Mouse (Mus musculus) stomach, postnatal 0 days (tissue): Measurements from ENCODE around the gene Pold1. TPM values are rescaled to one million over a fixed set of nuclear protein-coding genes. Genes with fewer than 3 reads are reported as not detected.

Source experiments
- ATAC-seq: fragments of 200-750 bp; cut with Nextera tagmentation; 2 replicates; pipeline ENCODE4 v1.8.0; 2017; ENCODE audit not compliant: low FRiP score, low TSS enrichment
- DNase-seq: peaks from one replicate; pipeline ENCODE4 v3.0.0-alpha.2; 2016; ENCODE audit warnings: low spot score
- H3K27ac ChIP-seq: fragments of 300-500 bp; sonication (generic); replicated peaks from 2 replicates; pipeline ENCODE4 v1.5.1; 2014; ENCODE audit warnings: mild to moderate bottlenecking, control low read depth
- H3K27me3 ChIP-seq: fragments of 300-500 bp; sonication (generic); 2 replicates; pipeline ENCODE4 v1.6.1; 2014; ENCODE audit warnings: low read length; ENCODE audit not compliant: control insufficient read depth, insufficient read depth
- H3K36me3 ChIP-seq: fragments of 300-500 bp; sonication (generic); 2 replicates; pipeline ENCODE4 v1.6.1; 2014; ENCODE audit warnings: low read length, mixed read lengths; ENCODE audit not compliant: control insufficient read depth, insufficient read depth
- H3K4me1 ChIP-seq: fragments of 300-500 bp; sonication (generic); replicated peaks from 2 replicates; pipeline ENCODE4 v1.6.1; 2014; ENCODE audit warnings: antibody characterized with exemption; ENCODE audit not compliant: control insufficient read depth, insufficient read depth
- H3K4me2 ChIP-seq: fragments of 300-500 bp; sonication (generic); replicated peaks from 2 replicates; pipeline ENCODE4 v1.6.1; 2014; ENCODE audit warnings: low read depth, mild to moderate bottlenecking, control low read depth, moderate library complexity
- H3K4me3 ChIP-seq: fragments of 300-500 bp; sonication (generic); 2 replicates; pipeline ENCODE4 v1.5.1; 2014; ENCODE audit warnings: low read depth, low read length, control low read depth
- H3K9ac ChIP-seq: fragments of 300-500 bp; sonication (generic); 2 replicates; pipeline ENCODE4 v1.6.1; 2014; ENCODE audit warnings: mild to moderate bottlenecking, low read length, control low read depth, mixed read lengths
- H3K9me3 ChIP-seq: fragments of 300-500 bp; sonication (generic); 2 replicates; pipeline ENCODE4 v1.6.1; 2016; ENCODE audit warnings: low read length; ENCODE audit not compliant: control insufficient read depth
- CTCF ChIP-seq: IDR thresholded peaks from 2 replicates; pipeline ENCODE4 v1.5.1; 2016; ENCODE audit warnings: antibody characterized with exemption, low read depth, mild to moderate bottlenecking, moderate library complexity
- EP300 ChIP-seq: optimal IDR thresholded peaks from 2 replicates; pipeline ENCODE3; 2016; ENCODE audit warnings: antibody characterized with exemption
- WGBS: fragments of 180-500 bp; shearing (Covaris S2); extraction: QIAGEN DNeasy Blood & Tissue Kit; methylation state at CpG from one replicate; pipeline ENCODE4 v1.1.7; 2014; 5-methylcytosine and 5-hydroxymethylcytosine counted together
- polyA plus RNA-seq: library from polyadenylated mRNA; unstranded; fragments of >200 nt; fragmentation: Nextera tagmentation; extraction: Ambion mirVana; gene quantifications from 2 replicates; pipeline ENCODE4 v1.2.1, GENCODE M21; 2015

The Pold1 gene
- polyA plus RNA-seq, 1 experiment from 2014 or later = 18.7 TPM

- ATAC-seq (peak; percentile 28; the same call in 1 of the 2 replicates), DNase-seq (peak; percentile 77)
- no peaks in the 10 kb centered on the region for H3K36me3 ChIP-seq
- no peak overlapping the region; the same call in 1 of the 2 replicates for H3K4me3 ChIP-seq
- no peaks in the 10 kb centered on the region for H3K27me3 ChIP-seq
- H3K9ac ChIP-seq = peak overlapping the region; percentile 47; the same call in 1 of the 2 replicates
- no peak overlapping the region for H3K27ac ChIP-seq
- TF ChIP-seq EP300 (no peak), CTCF (no peak)
- peaks cover 3% of the 10 kb centered on the region; the same call in 1 of the 2 replicates for H3K4me1 ChIP-seq
- 14% methylated on average over 22 of the region's 22 CpGs for WGBS
- H3K9me3 ChIP-seq = no peaks in the 10 kb centered on the region
- peak overlapping the region; percentile 42 for H3K4me2 ChIP-seq
These were observed 23.4 kb downstream of the Pold1 start for GRCm38 (mm10) chr7:44525126-44525832.

DNA sequence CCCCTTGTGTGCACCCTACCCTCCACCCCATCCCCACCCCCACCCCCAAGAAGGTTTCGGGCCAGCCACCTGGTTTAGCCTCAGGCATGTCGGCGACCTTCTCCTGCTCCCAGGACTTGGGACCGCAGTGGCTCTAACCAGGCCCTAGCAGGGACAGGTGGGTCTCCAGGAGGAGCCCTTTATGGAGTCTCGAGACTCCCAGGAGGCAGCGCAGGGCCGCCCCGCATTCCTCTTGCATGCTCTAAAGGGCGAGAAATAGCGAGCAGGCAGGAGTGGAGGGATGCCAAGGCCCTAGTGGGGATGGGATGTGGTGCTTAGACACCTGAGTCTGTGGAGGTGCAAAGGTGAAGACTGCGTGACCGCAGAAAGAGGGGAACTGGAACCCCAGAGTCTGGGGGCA lies 24.1 kb downstream of the Pold1 start, which contains the start of gene Mybpc2:
TSS of gene Mybpc2 (minus strand) at position 155 of the 400 bp plus-strand sequence.
- Histone ChIP-seq H3K9ac (peak within 1 kb of the TSS; percentile 47; the same call in 1 of the 2 replicates), H3K27me3 (no peaks in the 10 kb centered on the region), H3K27ac (no peak within 1 kb of the TSS), H3K4me3 (no peak within 1 kb of the TSS; the same call in 1 of the 2 replicates), H3K36me3 (no peaks in the 10 kb centered on the region), H3K4me2 (peak within 1 kb of the TSS; percentile 42), H3K9me3 (no peaks in the 10 kb centered on the region), H3K4me1 (peaks cover 3% of the 10 kb centered on the region; the same call in 1 of the 2 replicates)
- 25% methylated on average over 12 of the region's 12 CpGs for WGBS
- TF ChIP-seq CTCF (no peak), EP300 (no peak)
- no peak for DNase-seq
- ATAC-seq = no peak

DNA sequence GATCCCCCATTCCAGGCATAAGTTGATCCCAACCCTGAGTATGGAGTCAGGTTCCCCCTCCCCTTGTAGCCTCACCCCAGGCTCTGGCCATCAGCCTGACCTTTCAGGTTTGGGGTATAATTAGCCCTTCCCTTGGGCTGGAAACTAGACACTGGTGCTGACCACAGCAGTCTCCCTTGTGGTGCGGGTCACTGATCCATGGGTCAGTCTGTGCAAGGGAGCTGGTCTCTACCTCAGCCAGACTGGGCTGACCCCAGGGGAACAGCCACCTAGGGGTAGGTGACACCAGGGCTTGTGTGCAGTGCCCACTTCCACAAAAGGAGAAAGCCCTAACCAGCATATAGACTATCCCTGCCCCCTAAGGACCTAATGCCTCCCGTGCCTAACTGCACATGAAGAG lies 25.6 kb downstream of the Pold1 start:
- Histone ChIP-seq H3K27me3 (no peaks in the 10 kb centered on the region), H3K9me3 (no peaks in the 10 kb centered on the region), H3K36me3 (no peaks in the 10 kb centered on the region), H3K4me1 (peaks cover 3% of the 10 kb centered on the region; the same call in 1 of the 2 replicates), H3K4me2 (no peak overlapping the region), H3K9ac (no peak overlapping the region), H3K27ac (no peak overlapping the region), H3K4me3 (no peak overlapping the region)
- TF ChIP-seq CTCF (no peak), EP300 (no peak)
- ATAC-seq (no peak), DNase-seq (no peak)
- 74% methylated on average over 2 of the region's 2 CpGs for WGBS

DNA sequence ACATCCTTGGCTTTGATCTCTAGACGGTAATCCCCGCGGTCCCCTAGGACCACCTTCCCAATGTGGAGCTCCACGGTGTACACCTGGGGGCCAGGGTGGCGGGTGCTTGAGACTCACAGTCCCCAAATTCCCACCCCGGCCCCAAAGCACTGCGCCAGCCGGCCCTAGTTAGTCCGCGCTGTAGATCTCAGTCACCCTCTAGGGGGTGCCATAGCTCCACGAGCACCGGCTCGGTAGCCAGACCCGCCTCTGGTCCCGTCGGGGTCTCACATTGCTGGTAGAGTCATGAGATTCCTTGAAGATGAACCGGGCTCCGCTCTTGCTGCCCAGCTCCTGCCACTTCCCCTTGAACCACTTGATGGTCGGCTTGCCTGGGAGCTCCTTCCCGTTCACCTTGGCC lies 26.9 kb downstream of the Pold1 start:
- H3K4me2 ChIP-seq = no peak overlapping the region; the same call in 1 of the 2 replicates
- 4% methylated on average over 14 of the region's 20 CpGs for WGBS
- no peak overlapping the region for H3K4me3 ChIP-seq
- H3K9me3 ChIP-seq = no peaks in the 10 kb centered on the region
- H3K9ac ChIP-seq = peak overlapping the region; percentile 18; the same call in 1 of the 2 replicates
- ATAC-seq = peak; percentile 38; the same call in 1 of the 2 replicates
- peaks cover 3% of the 10 kb centered on the region; the same call in 1 of the 2 replicates for H3K4me1 ChIP-seq
- no peaks in the 10 kb centered on the region for H3K36me3 ChIP-seq
- DNase-seq = peak; percentile 60
- no peaks in the 10 kb centered on the region for H3K27me3 ChIP-seq
- no peak overlapping the region for H3K27ac ChIP-seq
- TF ChIP-seq CTCF = peak; percentile 83
- no peak for TF ChIP-seq EP300

GRCm38 (mm10) chr7:44520990-44521389 lies 27.7 kb downstream of the Pold1 start:
- no peaks in the 10 kb centered on the region for H3K27me3 ChIP-seq
- ATAC-seq = no peak

More at GRCm38 (mm10) chr7:44520990-44521389, 27.7 kb downstream of the Pold1 start:
- Histone ChIP-seq H3K4me3 (no peak overlapping the region), H3K36me3 (no peaks in the 10 kb centered on the region), H3K9ac (no peak overlapping the region), H3K9me3 (no peaks in the 10 kb centered on the region), H3K27ac (no peak overlapping the region), H3K4me2 (no peak overlapping the region), H3K4me1 (peaks cover 3% of the 10 kb centered on the region; the same call in 1 of the 2 replicates)
- TF ChIP-seq EP300 (no peak), CTCF (no peak)
- DNase-seq = no peak
- 55% methylated on average over 3 of the region's 3 CpGs for WGBS
